23 mouse cellular contexts compared by ENCODE assay signal in genomic region chr6:86948746-86949145, GRCm38 (mm10).
DNase-seq lines count a peak whose midpoint lies in the region; ATAC-seq and TF ChIP-seq lines count a peak whose summit lies in the region.
"Had no signal": no experiment of that assay in that cellular context is flagged by ENCODE, and none has a peak within 500 bp of the region (broad histone marks: within the 10 kb centered on the region; RNA-seq: fewer than 3 reads in every experiment).

No protein-coding gene starts in this region.

- H3K79me2 ChIP-seq in MEL (ENCODE audit: control insufficient read depth, insufficient read depth, low read length, poor library complexity): no peaks in the 10 kb centered on the region

- H3K27me3 ChIP-seq in heart, embryonic 10.5 days (ENCODE audit: insufficient read depth, poor library complexity, severe bottlenecking): no peaks in the 10 kb centered on the region
- H3K27me3 ChIP-seq in MEL (ENCODE audit: control insufficient read depth in 1 of 2, insufficient read depth in 2 of 2, low read length in 2 of 2): no peaks in the 10 kb centered on the region
- H3K27me3 ChIP-seq in intestine, embryonic 15.5 days (replicated peaks): no peaks in the 10 kb centered on the region
- H3K27me3 ChIP-seq: embryonic facial prominence, embryonic 15.5 days; forebrain, embryonic 12.5 days; heart, embryonic 13.5 days; hindbrain, embryonic 15.5 days; Patski had no signal

- H3K4me1 ChIP-seq in heart, embryonic 10.5 days: no peaks in the 10 kb centered on the region
- peaks cover 6 to 9% of the 10 kb centered on the region in 2 experiments; a peak in 3 of 4 replicates for H3K4me1 ChIP-seq in MEL (ENCODE audit: control insufficient read depth in 1 of 2, insufficient read depth in 2 of 2, low read length in 2 of 2)
- no peaks in the 10 kb centered on the region for H3K4me1 ChIP-seq in intestine, embryonic 15.5 days (replicated peaks)
- H3K4me1 ChIP-seq: embryonic facial prominence, embryonic 15.5 days; heart, embryonic 13.5 days; hindbrain, embryonic 15.5 days had no signal

- H3K4me3 ChIP-seq in heart, embryonic 10.5 days: no peak overlapping the region
- no peak overlapping the region for H3K4me3 ChIP-seq in MEL (ENCODE audit: control insufficient read depth in 1 of 2, insufficient read depth in 1 of 2, low read depth in 2 of 2, low read length in 2 of 2)
- no peak overlapping the region for H3K4me3 ChIP-seq in intestine, embryonic 15.5 days (replicated peaks)
- H3K4me3 ChIP-seq: embryonic facial prominence, embryonic 15.5 days; forebrain, embryonic 12.5 days; heart, embryonic 13.5 days; hindbrain, embryonic 15.5 days had no signal

- TF ChIP-seq CTCF in MEL (IDR thresholded peaks at IDR 0.05 in 2 of 3, conservative IDR thresholded peaks at IDR 0.05 in 1 of 3; ENCODE audit: control insufficient read depth in 1 of 3, insufficient read depth in 1 of 3, low read depth in 2 of 3, low read length in 3 of 3, poor library complexity in 1 of 3, severe bottlenecking in 1 of 3): no peak

- peak; percentile 71 for DNase-seq in heart, adult 11 months
- no peak for DNase-seq in heart, embryonic 10.5 days (ENCODE audit: low spot score)
- peak; percentile 74 for DNase-seq in MEL (ENCODE audit: low read depth, low spot score)
- DNase-seq in right cerebral cortex, postnatal 4 days: no peak
- no peak for DNase-seq in lung, postnatal 10 days
- DNase-seq: adrenal gland, adult 2 months; adrenal gland, postnatal 25 days; cerebellum, adult 2 months; cerebellum, postnatal 10 days; embryo, embryonic 11 days; forebrain, postnatal 0 days; gastrocnemius, postnatal 36 days; heart, postnatal 36 days had no signal

- 86% methylated on average over 2 of the region's 2 CpGs for WGBS in heart, embryonic 10.5 days
- 65% methylated on average over 2 of the region's 2 CpGs for WGBS in intestine, embryonic 15.5 days

- peaks cover 70% of the 10 kb centered on the region for H3K36me3 ChIP-seq in heart, embryonic 10.5 days
- H3K36me3 ChIP-seq in MEL (ENCODE audit: control insufficient read depth in 1 of 2, insufficient read depth in 2 of 2, low read length in 2 of 2): peaks cover 14 to 15% of the 10 kb centered on the region in 2 experiments; a peak in 3 of 4 replicates
- peaks cover 11% of the 10 kb centered on the region; the same call in 1 of the 2 replicates for H3K36me3 ChIP-seq in intestine, embryonic 15.5 days

- H3K9me3 ChIP-seq in heart, embryonic 10.5 days: no peaks in the 10 kb centered on the region
- H3K9me3 ChIP-seq in MEL (replicated peaks; ENCODE audit: insufficient read depth, low read length): no peaks in the 10 kb centered on the region
- H3K9me3 ChIP-seq in intestine, embryonic 15.5 days: no peaks in the 10 kb centered on the region
- H3K9me3 ChIP-seq: embryonic facial prominence, embryonic 15.5 days; forebrain, embryonic 12.5 days; G1E; heart, embryonic 13.5 days; hindbrain, embryonic 15.5 days had no signal

- no peak overlapping the region for H3K27ac ChIP-seq in heart, embryonic 10.5 days
- H3K27ac ChIP-seq in MEL (ENCODE audit: control insufficient read depth, low read depth, low read length): no peak overlapping the region
- H3K27ac ChIP-seq in intestine, embryonic 15.5 days: no peak overlapping the region
- H3K27ac ChIP-seq: embryonic facial prominence, embryonic 15.5 days; forebrain, embryonic 12.5 days; heart, embryonic 13.5 days; hindbrain, embryonic 15.5 days had no signal

- TF ChIP-seq EP300 in MEL (IDR thresholded peaks at IDR 0.05; ENCODE audit: low read depth in 1 of 2, low read length in 2 of 2): peak in 1 of 2 experiments; percentile 51; a peak in 2 of 4 replicates

- peak; percentile 39 for ATAC-seq in common myeloid progenitor, adult 5-6 weeks (replicated peaks; ENCODE audit: low read depth, poor library complexity, severe bottlenecking)
- ATAC-seq in neutrophil, adult 5-6 weeks (ENCODE audit: extremely low read depth, insufficient number of reproducible peaks, low FRiP score, poor library complexity, severe bottlenecking): peak; percentile 48; the same call in 1 of the 2 replicates
- ATAC-seq in intestine, embryonic 15.5 days: no peak
- ATAC-seq: forebrain, postnatal 0 days; intestine, postnatal 0 days; Patski had no signal

- TF ChIP-seq POLR2A in MEL (IDR thresholded peaks at IDR 0.05; ENCODE audit: control insufficient read depth in 1 of 2, insufficient read depth in 1 of 2, low read depth in 1 of 2, low read length in 2 of 2, poor library complexity in 1 of 2): no peak

- H3K9ac ChIP-seq in MEL (ENCODE audit: control insufficient read depth, low read depth, low read length, poor library complexity, severe bottlenecking): no peak overlapping the region
- H3K9ac ChIP-seq in intestine, embryonic 15.5 days: no peak overlapping the region
- H3K9ac ChIP-seq: embryonic facial prominence, embryonic 15.5 days; forebrain, embryonic 12.5 days; forebrain, postnatal 0 days; heart, embryonic 13.5 days; hindbrain, embryonic 15.5 days had no signal

- no peak for TF ChIP-seq RAD21 in MEL (IDR thresholded peaks at IDR 0.05; ENCODE audit: low read depth, low read length)

- no peak overlapping the region for H3K4me2 ChIP-seq in intestine, embryonic 15.5 days (replicated peaks)
- H3K4me2 ChIP-seq: embryonic facial prominence, embryonic 15.5 days; forebrain, embryonic 12.5 days; heart, embryonic 13.5 days; hindbrain, embryonic 15.5 days had no signal

TF ChIP-seq in MEL, 35 proteins besides CTCF, POLR2A, EP300 and RAD21:
- no peak for TF ChIP-seq BHLHE40 (IDR thresholded peaks at IDR 0.05; ENCODE audit: borderline replicate concordance, low read depth, low read length)
- TF ChIP-seq MEF2A (IDR thresholded peaks at IDR 0.05; ENCODE audit: extremely low read depth, insufficient replicate concordance, low read depth, low read length, poor library complexity, severe bottlenecking): no peak
- TF ChIP-seq KAT2A (conservative IDR thresholded peaks at IDR 0.05; ENCODE audit: low read depth, low read length): no peak
- TF ChIP-seq MXI1 (IDR thresholded peaks at IDR 0.05; ENCODE audit: low read depth, low read length): no peak
- TF ChIP-seq TCF12 (IDR thresholded peaks at IDR 0.05; ENCODE audit: low read depth, low read length): no peak
- TF ChIP-seq MAZ (IDR thresholded peaks at IDR 0.05; ENCODE audit: low read depth, low read length): no peak
- peak; percentile 47 for TF ChIP-seq GATA1 (IDR thresholded peaks at IDR 0.05; ENCODE audit: low read depth, low read length)
- TF ChIP-seq MAFK (IDR thresholded peaks at IDR 0.05; ENCODE audit: borderline replicate concordance, low read depth, low read length): no peak
- no peak for TF ChIP-seq USF2 (IDR thresholded peaks at IDR 0.05; ENCODE audit: borderline replicate concordance in 1 of 2, insufficient read depth in 1 of 2, low read depth in 1 of 2, low read length in 2 of 2)
- TF ChIP-seq SIN3A (IDR thresholded peaks at IDR 0.05; ENCODE audit: low read length): 0 out of 2 replicates have a peak, but pooled peaks have one; percentile 35
- TF ChIP-seq TAL1 (IDR thresholded peaks at IDR 0.05; ENCODE audit: low read length): no peak
- no peak for TF ChIP-seq NRF1 (IDR thresholded peaks at IDR 0.05; ENCODE audit: insufficient read depth, low read depth, low read length, poor library complexity, severe bottlenecking)
- TF ChIP-seq ZKSCAN1 (IDR thresholded peaks at IDR 0.05; ENCODE audit: low read depth, low read length): no peak
- TF ChIP-seq UBTF (IDR thresholded peaks at IDR 0.05; ENCODE audit: borderline replicate concordance, insufficient read depth, low read depth, low read length): no peak
- no peak for TF ChIP-seq GABPA (IDR thresholded peaks at IDR 0.05; ENCODE audit: low read depth, low read length)
- no peak for TF ChIP-seq MYC (IDR thresholded peaks at IDR 0.05; ENCODE audit: low read depth, low read length)
- TF ChIP-seq SMC3 (IDR thresholded peaks at IDR 0.05; ENCODE audit: low read depth, low read length): no peak

Comparison
In these comparisons a context has a peak if more than half of its experiments do, and no peak if none do; other contexts are left out.
1. DNase-seq: peak in heart, adult 11 months (single experiment) and MEL (single experiment); none in heart, embryonic 10.5 days (single experiment), right cerebral cortex, postnatal 4 days (single experiment) and lung, postnatal 10 days (single experiment).